Mouse (Mus musculus) left cerebral cortex, postnatal 36 days (tissue): ENCODE results near the gene Atp13a3. TPM values are rescaled to one million over a fixed set of nuclear protein-coding genes. Genes with fewer than 3 reads are reported as not detected.

ENCODE experiments used
- DNase-seq, 2 experiments: peaks; one replicate each; pipeline ENCODE4 v3.0.0; 2021 to 2022; ENCODE audit warnings: low spot score in 2 of 2, mixed read lengths in 1 of 2
- intact Hi-C: fragments of 180-260 bp; cut with DNase I; formaldehyde crosslinking; loops from one replicate; pipeline ENCODE4 v1.15.1; 2025
- total RNA-seq, 2 experiments: library from RNA; stranded (reverse); gene quantifications; 2 replicates each; pipeline ENCODE4 v1.2.3; 2021

The Atp13a3 gene
- total RNA-seq, 2 experiments from 2014 or later, result 61.8 to 71.6 TPM

DNA sequence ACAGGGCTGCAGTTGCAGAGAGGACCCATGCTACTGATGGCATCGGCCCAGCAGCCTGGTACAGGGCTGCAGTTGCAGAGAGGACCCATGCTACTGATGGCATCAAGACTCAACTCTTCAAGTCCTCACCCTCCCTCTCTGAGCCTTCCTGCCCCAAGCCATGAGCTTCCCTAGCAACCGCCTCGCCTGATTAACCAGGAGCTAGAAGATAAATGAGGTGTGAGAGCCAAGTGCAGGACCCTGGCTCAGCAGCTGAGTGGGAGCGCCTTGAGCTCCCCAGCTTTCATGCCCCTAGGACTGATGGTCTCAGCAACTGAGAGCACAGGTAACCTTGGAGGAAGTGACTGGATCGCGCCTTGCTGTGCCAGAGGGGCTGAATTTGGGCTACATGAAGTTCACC is 115.3 kb downstream of the Atp13a3 start:
- no peak for DNase-seq
- intact Hi-C loops, result no loop called here

DNA sequence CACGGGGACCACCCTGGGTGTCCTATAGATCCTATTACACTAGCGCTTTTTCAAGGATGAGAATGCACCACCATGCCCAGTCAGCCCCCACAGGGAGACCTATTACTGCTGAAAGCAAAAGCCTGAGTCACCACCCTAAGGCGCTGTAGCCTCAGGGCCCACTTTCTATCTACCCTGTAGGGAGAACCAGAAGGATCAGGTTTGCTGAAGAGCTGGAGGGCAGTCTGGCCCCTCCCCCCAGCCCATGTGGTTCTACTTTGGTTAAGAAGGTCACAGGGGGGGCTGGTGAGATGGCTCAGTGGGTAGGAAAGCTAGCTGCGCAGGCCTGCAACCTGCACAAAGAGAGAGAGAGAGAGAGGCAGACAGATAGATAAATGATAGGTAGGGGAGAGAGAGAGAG is 120.1 kb downstream of the Atp13a3 start:
- no peak for DNase-seq
- intact Hi-C loops, result no loop called here

DNA sequence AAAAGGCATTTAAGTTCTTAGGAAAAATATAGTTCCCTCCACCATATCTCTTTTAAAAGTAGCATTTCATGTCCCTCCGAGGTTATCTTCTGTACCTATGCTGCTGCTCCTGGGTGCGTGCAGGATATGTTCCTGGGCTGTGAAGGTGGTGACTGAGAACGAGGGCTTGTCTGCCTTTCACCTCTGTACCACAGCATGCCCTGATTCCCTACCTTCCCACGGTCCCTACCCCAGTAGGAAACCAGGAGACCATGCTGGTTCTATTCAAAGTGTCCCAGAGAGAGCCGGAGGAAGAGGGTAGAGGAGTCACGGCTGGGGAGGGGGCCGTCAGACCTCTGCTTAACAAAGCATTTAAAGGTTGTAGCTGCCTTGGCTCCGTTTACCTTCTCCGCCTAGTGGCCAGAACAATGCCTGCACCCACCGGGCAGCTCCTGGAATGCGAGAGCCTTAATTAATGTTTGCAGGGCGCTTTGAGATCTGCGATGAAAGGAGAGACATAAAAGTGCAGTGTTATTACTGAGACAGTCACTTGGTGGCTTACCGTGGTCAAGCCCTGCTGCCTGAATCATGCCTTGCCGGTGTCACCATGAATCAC is 121.9 kb downstream of the Atp13a3 start:
- no peak for DNase-seq
- intact Hi-C loops, result no loop called here

DNA sequence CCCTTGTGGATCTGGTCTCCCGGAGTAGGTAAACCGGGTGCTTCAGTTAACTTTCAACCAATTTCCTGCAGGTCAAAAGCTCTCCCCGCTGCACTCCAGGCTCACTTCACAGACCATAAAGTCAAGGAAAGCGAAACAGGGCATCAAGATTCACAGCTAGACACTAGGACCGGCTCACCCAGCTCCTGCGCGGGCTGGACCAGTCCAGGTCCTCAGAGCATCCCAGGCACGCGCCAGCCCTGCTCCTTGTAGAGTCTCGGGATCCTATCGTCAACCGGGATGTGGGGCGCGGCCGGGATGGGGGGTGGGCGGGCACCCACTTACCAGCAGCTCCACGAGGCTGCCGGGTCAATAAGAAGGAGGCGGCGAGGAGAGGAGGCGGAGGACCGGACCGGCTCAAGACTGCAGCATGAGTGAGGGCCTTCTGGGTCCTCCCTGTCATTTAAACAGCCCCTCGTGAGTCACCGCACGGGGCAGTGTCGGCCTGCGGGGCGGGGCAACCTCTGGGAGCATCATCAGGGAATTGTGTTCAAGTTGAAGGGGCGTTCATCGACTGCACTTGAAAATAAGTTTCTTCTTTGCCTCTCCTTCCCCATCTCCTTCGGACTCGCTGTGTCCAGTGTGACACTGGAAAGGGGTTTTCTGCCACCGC is 122.8 kb downstream of the Atp13a3 start, which contains the start of gene Lrrc15:
TSS of gene Lrrc15 (minus strand) at position 413 of the 652 bp plus-strand sequence.
- no peak for DNase-seq
- intact Hi-C loops, result no loop called here

DNA sequence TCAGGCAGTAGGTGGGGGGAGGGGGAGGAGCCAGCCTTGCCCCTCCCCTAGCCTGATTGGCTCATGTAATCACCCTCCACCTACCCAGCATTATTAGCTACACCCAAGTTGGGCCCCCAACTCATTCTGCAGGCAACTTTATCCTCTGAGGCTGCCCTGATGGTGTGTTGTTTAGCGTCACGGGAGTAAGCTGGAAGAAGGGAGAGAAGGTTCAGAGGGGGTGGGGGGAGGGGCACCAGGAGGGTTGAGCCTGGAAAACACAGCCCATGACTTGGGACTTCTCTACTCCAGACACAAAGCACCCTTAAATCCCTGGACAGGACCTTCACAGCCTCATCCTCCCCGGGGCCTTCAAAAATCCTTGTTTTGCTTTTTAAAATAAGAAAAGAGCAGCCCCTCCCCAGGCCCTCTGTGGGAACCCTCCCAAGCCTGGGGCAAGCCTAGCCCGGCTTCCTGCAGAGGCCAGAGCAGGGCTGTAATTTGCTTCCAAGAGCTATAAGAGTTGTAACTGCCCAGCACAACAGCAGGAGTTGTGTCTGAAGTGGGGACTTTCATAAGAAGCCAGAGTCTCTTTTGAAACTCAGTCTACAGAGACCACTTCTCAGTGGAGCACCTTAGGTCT is 125.0 kb downstream of the Atp13a3 start:
- no peak for DNase-seq

DNA sequence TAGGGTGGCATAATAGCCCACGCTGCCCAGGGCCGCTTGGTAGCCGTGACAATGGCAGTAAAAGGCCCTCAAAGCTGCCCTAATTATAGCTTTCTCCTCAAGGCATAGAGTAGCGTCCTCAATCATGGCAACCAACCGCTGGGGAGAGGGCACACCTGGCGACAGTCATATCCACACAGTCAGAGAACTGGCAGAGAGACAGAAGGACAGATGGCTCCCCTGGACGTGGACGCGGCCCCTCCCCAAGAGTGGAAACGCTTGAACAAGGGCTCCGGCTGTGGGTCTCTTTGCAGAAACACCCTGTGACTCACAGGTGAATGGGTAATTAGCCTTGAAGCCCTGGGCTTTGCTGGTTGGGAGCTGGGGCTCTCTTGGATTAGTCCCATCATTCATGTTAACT is 127.4 kb downstream of the Atp13a3 start:
- DNase-seq, result no peak
- intact Hi-C loops, result no loop called here

More for the DNA sequence above, 125.0 kb downstream of the Atp13a3 start:
- intact Hi-C loops, result no loop called here

DNA sequence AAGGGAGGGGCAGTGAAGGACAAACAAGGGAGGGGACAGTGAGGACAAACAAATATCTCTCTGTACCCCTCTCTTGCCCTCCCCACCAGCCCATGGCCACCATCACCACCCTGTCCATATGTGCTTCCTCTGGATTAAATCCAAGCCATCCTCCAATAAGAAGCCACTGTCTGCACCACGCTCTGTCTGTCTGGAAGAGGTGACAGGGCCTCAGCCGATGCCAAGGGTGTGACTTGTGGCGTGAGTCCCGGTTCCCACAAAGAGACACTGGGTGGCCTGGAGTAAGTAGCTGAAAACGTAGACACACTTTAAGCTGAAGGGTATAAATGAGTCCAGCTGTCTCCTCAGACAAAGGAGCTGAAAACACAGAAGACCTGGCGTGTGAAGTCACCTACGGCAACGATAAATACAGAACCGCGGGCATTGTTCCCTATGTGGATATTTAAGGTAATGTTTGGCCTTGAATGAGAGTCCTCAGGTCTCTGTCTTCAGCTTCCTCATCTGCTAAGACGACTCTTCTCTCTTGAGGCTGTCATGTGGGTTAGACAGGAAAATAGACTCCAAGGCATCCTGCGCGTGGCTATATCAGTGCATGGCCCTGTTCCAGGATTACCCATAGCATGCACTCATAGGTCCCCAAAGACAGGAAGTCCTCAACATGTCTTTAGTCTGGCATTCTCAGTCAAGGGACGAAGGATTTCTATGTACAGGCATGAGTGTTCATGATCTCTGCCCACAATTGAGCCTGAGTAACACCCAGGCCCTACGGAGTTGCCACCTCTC is 130.0 kb downstream of the Atp13a3 start:
- no peak for DNase-seq
- intact Hi-C loops, result no loop called here

DNA sequence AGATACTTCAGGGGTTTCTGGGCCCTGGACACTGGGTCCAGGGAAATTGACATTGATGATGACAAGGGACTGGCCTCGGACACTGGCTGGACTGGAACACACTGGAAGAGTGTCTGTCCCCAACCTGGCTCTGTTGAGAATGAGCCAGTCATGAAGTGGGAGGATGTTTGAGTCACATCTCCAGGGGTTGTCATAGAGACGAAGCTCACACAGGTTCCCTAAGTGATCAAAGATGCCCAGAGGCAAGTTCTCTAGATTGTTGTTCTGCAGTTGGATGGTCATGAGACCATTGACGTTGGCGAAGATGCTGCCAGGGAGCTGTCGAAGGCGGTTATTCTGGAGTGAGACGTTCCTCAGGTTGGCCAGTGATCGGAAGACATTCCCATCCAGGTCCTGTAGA is 132.7 kb downstream of the Atp13a3 start:
- intact Hi-C loops, result no loop called here
- no peak for DNase-seq

DNA sequence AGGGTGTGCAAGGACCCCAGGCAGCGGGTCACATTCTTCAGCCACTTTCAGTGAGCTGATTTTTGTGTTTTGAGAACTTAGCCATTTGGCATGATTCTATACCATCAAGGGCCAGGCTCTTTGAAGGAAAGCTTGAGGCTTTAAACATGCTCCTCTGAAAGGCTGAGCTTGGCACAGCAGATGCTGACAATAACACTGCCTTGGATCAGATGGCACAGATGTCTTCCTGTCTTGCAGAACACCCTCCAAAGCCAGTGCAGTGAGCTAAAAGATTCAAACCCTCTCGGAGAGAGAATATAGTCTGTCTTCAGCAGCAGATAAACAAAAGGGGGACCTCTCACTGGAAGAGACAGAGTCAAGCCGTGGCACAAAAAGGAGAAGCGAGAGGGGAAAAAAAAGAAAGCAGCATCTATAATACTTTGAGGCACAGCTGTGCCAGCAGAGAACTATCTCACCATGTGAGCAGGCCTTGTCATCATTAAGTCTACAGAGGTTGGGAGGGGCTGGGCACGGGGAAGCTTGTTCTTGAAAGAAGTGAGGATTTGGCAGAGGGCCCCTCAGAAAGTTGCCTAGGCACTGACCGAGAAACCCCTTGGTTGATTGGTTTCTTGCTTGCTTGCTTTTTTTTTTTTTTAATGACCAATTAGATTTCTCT is 133.7 kb downstream of the Atp13a3 start:
- peak in 1 of 2 experiments; percentile 24 for DNase-seq

DNA sequence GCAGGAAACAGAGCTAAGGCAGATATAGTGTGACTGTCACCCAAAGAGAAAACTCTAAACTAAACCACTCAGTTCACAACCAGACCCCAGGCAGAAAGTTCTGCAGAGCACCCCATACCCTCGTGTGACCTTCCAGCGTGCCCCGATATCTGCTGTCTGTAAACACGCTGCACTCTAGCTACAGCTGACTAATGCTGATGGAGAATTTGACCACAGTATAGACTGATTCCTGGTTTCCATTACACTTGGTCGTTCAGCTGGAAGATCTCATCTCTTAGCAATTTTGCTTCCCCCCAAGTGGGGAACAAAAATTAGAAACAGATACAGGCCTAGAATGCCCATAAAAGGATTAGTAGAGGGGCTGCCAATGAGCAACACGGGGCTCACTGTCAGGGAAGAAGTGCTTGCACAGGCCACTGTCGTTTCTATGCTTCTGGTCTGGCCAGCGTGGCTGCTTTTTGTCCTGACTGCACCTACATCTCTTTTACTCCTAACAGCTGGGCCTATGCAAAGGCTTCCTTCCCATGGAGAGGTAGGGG is 134.5 kb downstream of the Atp13a3 start:
- no peak for DNase-seq
- intact Hi-C loops, result no loop called here

More for the DNA sequence above, 133.7 kb downstream of the Atp13a3 start:
- intact Hi-C loops, result no loop called here

DNA sequence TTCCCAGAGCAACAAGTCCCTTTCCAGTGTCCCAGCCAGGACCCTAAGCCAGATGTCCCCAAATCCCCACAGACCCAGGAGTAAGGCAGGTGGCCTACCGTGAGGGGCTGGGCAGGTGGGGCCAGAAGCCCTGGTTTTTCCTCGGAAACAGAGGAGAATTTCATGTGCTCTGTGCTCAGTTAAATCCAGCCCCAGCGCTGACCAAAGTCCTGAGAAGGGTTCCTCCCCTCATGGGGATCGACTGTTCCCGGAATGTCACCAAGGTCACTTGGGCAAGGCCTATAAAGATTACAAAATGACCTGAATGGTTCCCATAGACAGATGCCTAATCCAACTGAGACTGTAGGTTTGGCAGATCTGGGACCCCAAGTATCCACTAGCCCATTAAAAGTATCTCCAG is 138.4 kb downstream of the Atp13a3 start, which contains the start of gene Cpn2:
TSS of gene Cpn2 (minus strand) at position 141 of the 400 bp plus-strand sequence.
- DNase-seq, result no peak
- intact Hi-C loops, result no loop called here

DNA sequence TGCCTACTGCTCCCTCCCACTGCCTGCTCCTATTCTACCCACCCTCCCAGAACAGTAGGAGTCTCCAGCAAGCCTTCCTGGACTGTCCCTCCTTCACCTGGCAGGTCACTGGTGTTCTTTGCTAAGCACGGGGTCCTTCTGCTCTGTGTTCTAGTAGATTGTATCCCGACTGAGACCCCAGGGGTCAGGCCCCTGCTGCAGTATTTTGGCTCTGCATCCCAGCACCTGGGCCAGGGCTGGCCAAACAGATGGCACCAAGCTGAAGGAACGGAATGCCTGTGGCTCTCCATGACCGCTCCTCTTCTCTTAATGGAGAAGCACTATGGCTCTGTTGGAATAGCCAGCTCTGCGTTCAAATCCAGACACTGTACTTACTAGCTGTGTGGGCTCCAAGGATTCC is 139.2 kb downstream of the Atp13a3 start:
- no peak for DNase-seq
- intact Hi-C loops, result no loop called here

DNA sequence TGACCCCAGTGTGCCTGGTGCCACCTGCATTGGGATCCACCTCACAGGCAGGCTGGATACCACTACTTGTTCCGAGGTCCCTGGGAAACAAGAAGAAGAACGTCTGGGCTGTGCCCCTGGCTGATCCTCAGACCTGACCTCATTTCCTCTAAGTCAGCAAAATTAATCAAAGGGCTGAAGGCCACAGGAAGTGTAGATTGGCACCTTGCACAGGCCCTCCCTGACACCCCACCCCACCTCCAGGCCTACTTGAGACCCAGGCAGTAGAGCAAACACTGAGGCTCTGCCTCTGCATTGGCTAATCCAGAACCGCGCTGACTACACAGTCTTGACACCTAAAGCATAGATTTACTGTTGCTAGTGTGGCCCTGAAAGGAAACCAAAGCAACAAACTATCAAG is 140.2 kb downstream of the Atp13a3 start:
- intact Hi-C loops, result no loop called here

DNA sequence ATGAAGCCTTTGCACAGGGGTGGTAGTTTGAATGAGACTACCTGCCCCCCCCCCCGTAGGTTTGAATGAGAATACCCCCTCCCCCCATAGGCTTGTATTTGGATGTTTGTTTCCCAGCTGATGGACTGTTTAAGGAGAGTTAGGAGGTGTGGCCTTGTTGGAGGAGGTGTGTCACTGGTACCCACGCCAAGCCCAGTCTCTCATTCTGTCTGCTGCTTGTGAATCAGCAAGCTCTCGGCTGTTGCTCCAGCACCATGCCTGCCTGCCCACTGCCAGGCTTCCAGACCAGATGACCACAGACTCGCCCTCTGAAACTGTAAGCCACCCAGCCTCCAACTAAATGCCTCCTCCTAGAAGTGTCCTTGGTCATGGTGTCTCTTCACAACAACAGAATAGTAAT is 142.6 kb downstream of the Atp13a3 start:
- no peak for DNase-seq
- intact Hi-C loops, result no loop called here

More for the DNA sequence above, 140.2 kb downstream of the Atp13a3 start:
- DNase-seq, result no peak

DNA sequence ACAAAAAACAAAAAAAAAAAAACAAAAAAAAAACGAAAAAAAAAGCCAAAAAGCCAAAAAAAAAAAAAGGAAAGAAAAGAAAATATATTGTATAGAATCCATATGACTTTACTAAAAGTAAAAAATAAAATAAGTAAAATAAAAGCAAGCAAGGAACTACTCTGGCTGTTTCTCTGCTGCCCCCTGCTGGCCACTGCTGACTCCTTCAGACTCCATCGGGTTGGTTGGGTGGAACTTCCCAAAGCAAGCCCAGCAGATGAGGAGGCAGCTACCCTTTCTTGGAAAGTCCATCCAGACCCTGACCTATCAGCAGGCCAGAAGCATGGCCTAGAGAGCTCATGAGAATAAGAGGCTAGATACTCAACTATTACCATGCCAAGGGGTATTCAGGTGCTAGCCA is 143.1 kb downstream of the Atp13a3 start:
- intact Hi-C loops, result no loop called here
- peak in 1 of 2 experiments; percentile 55 for DNase-seq

Other genes starting within 250 kb of the Atp13a3 start
- not detected for gene Cpn2, start 138.5 kb downstream of the Atp13a3 start, total RNA-seq
- not detected for gene Lrrc15, start 122.7 kb downstream of the Atp13a3 start, total RNA-seq
- gene Gp5, start 95.2 kb downstream of the Atp13a3 start, total RNA-seq, result 1 to 10 TPM in 1 of 2 experiments, under 1 TPM in 1; 0.99 to 1.2 TPM
- 10 to 100 TPM; 68.1 to 71.7 TPM for gene Tmem44, start 144.9 kb upstream of the Atp13a3 start, total RNA-seq
- 10 to 100 TPM; 20.4 to 21.8 TPM for gene Lsg1, start 181.6 kb upstream of the Atp13a3 start, total RNA-seq
- 10 to 100 TPM; 14.6 to 15.9 TPM for gene Fam43a, start 193.7 kb upstream of the Atp13a3 start, total RNA-seq